Mouse (Mus musculus) lung, adult 2 months (tissue): ENCODE data around the gene Gmnn.

Source experiments
- CTCF ChIP-seq: fragments of 200-500 bp; IDR thresholded peaks from 2 replicates; pipeline ENCODE4 v1.5.1; 2011; ENCODE audit warnings: mild to moderate bottlenecking, low read length, control low read depth; ENCODE audit not compliant: insufficient read depth
- POLR2A ChIP-seq: fragments of 200-500 bp; IDR thresholded peaks from 2 replicates; pipeline ENCODE4 v1.6.1; 2011; ENCODE audit warnings: low read depth, mild to moderate bottlenecking, control low read depth, low read length, borderline replicate concordance; ENCODE audit errors: extremely low read depth

GRCm38 (mm10) chr13:24715601-24716000 is 46.1 kb downstream of the Gmnn start:
- TF ChIP-seq CTCF (no peak), POLR2A (no peak)
